Mouse (Mus musculus): Measurements from ENCODE around the gene A930002H24Rik. TPM values are rescaled to one million over a fixed set of nuclear protein-coding genes. Genes with fewer than 3 reads are reported as not detected.

A930002H24Rik gene
- polyA plus RNA-seq, 1 experiment from 2014 or later, result 5.4 TPM

GRCm38 (mm10) chr17:63826767-63827166 lies 36.8 kb downstream of the A930002H24Rik start:
- no peaks in the 10 kb centered on the region for H3K4me1 ChIP-seq (ENCODE audit: insufficient read depth, low read depth, low read length)
- TF ChIP-seq CTCF (IDR thresholded peaks at IDR 0.05) (no peak), EP300 (IDR thresholded peaks at IDR 0.05) (no peak)
- no peaks in the 10 kb centered on the region for H3K36me3 ChIP-seq (ENCODE audit: insufficient read depth, low read length)
- no peaks in the 10 kb centered on the region for H3K9me3 ChIP-seq (ENCODE audit: low read length)
- H3K27me3 ChIP-seq (replicated peaks; ENCODE audit: insufficient read depth, low read length), result no peaks in the 10 kb centered on the region
- 67% methylated on average over 7 of the region's 7 CpGs for WGBS
- no peak overlapping the region for H3K4me2 ChIP-seq (replicated peaks; ENCODE audit: low read depth, low read length)
- no peak overlapping the region for H3K27ac ChIP-seq (ENCODE audit: low read length)
- ATAC-seq (no peak), DNase-seq (ENCODE audit: low spot score) (no peak)
- no peak overlapping the region for H3K4me3 ChIP-seq (ENCODE audit: low read depth, low read length)
- H3K9ac ChIP-seq (replicated peaks; ENCODE audit: low read depth), result no peak overlapping the region

DNA sequence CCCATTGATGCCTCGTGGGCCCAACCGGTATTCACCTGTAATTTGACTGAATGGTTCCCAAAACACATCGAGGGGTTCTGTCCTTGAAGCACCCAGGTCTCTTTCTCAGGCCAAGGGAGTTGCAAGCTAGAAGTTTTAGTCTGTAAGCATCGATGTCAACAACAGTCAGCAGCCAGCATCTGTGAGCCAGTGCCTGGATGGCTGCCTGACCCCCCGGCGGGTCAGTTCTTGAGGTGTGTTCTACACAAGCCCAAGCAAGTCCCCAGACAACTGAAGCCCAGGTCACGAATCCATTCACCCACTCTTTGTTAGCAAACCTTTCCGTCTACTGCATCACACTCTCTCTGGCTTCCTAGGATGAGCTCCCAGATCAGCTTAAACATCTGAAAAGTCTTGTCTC lies 37.4 kb downstream of the A930002H24Rik start:
- Histone ChIP-seq H3K4me1 (ENCODE audit: insufficient read depth, low read depth, low read length) (no peaks in the 10 kb centered on the region), H3K36me3 (ENCODE audit: insufficient read depth, low read length) (no peaks in the 10 kb centered on the region), H3K4me2 (replicated peaks; ENCODE audit: low read depth, low read length) (no peak overlapping the region), H3K9ac (replicated peaks; ENCODE audit: low read depth) (no peak overlapping the region), H3K4me3 (ENCODE audit: low read depth, low read length) (no peak overlapping the region), H3K9me3 (ENCODE audit: low read length) (no peaks in the 10 kb centered on the region), H3K27ac (ENCODE audit: low read length) (no peak overlapping the region), H3K27me3 (replicated peaks; ENCODE audit: insufficient read depth, low read length) (no peaks in the 10 kb centered on the region)
- DNase-seq (ENCODE audit: low spot score), result no peak
- TF ChIP-seq CTCF (IDR thresholded peaks at IDR 0.05), result no peak
- TF ChIP-seq EP300 (IDR thresholded peaks at IDR 0.05), result no peak
- 82% methylated on average over 8 of the region's 8 CpGs for WGBS
- no peak for ATAC-seq

- no peak overlapping the region for H3K4me3 ChIP-seq (ENCODE audit: low read depth, low read length)
- 74% methylated on average over 4 of the region's 4 CpGs for WGBS
Measured at GRCm38 (mm10) chr17:63824141-63824540, 39.5 kb downstream of the A930002H24Rik start.

GRCm38 (mm10) chr17:63818444-63819027 lies 45.1 kb downstream of the A930002H24Rik start:
- no peak for ATAC-seq
- Histone ChIP-seq H3K4me3 (ENCODE audit: low read depth, low read length) (no peak overlapping the region), H3K9ac (replicated peaks; ENCODE audit: low read depth) (no peak overlapping the region), H3K4me1 (ENCODE audit: insufficient read depth, low read depth, low read length) (no peaks in the 10 kb centered on the region), H3K9me3 (ENCODE audit: low read length) (no peaks in the 10 kb centered on the region), H3K36me3 (ENCODE audit: insufficient read depth, low read length) (no peaks in the 10 kb centered on the region), H3K27me3 (replicated peaks; ENCODE audit: insufficient read depth, low read length) (no peaks in the 10 kb centered on the region), H3K27ac (ENCODE audit: low read length) (no peak overlapping the region), H3K4me2 (replicated peaks; ENCODE audit: low read depth, low read length) (no peak overlapping the region)
- DNase-seq (ENCODE audit: low spot score), result no peak
- WGBS, result 63% methylated on average over 10 of the region's 10 CpGs
- TF ChIP-seq EP300 (IDR thresholded peaks at IDR 0.05), result no peak
- no peak for TF ChIP-seq CTCF (IDR thresholded peaks at IDR 0.05)

More at GRCm38 (mm10) chr17:63824141-63824540, 39.5 kb downstream of the A930002H24Rik start:
- no peak for TF ChIP-seq EP300 (IDR thresholded peaks at IDR 0.05)
- TF ChIP-seq CTCF (IDR thresholded peaks at IDR 0.05), result no peak
- no peaks in the 10 kb centered on the region for H3K4me1 ChIP-seq (ENCODE audit: insufficient read depth, low read depth, low read length)
- H3K36me3 ChIP-seq (ENCODE audit: insufficient read depth, low read length), result no peaks in the 10 kb centered on the region
- H3K9me3 ChIP-seq (ENCODE audit: low read length), result no peaks in the 10 kb centered on the region
- no peak for DNase-seq (ENCODE audit: low spot score)
- no peak for ATAC-seq
- H3K4me2 ChIP-seq (replicated peaks; ENCODE audit: low read depth, low read length), result no peak overlapping the region
- H3K27me3 ChIP-seq (replicated peaks; ENCODE audit: insufficient read depth, low read length), result no peaks in the 10 kb centered on the region
- H3K27ac ChIP-seq (ENCODE audit: low read length), result no peak overlapping the region
- H3K9ac ChIP-seq (replicated peaks; ENCODE audit: low read depth), result no peak overlapping the region

- no peaks in the 10 kb centered on the region for H3K27me3 ChIP-seq (replicated peaks; ENCODE audit: insufficient read depth, low read length)
- DNase-seq (ENCODE audit: low spot score) (no peak), ATAC-seq (no peak)
- no peak overlapping the region for H3K4me2 ChIP-seq (replicated peaks; ENCODE audit: low read depth, low read length)
- no peaks in the 10 kb centered on the region for H3K9me3 ChIP-seq (ENCODE audit: low read length)
- no peaks in the 10 kb centered on the region for H3K36me3 ChIP-seq (ENCODE audit: insufficient read depth, low read length)
- no peak overlapping the region for H3K4me3 ChIP-seq (ENCODE audit: low read depth, low read length)
- H3K4me1 ChIP-seq (ENCODE audit: insufficient read depth, low read depth, low read length), result no peaks in the 10 kb centered on the region
- TF ChIP-seq EP300 (IDR thresholded peaks at IDR 0.05), result no peak
- TF ChIP-seq CTCF (IDR thresholded peaks at IDR 0.05), result no peak
- WGBS, result 82% methylated on average over 6 of the region's 6 CpGs
- H3K27ac ChIP-seq (ENCODE audit: low read length), result no peak overlapping the region
- no peak overlapping the region for H3K9ac ChIP-seq (replicated peaks; ENCODE audit: low read depth)
Measured at GRCm38 (mm10) chr17:63813552-63813951, 50.0 kb downstream of the A930002H24Rik start.

Other genes starting within 250 kb of the A930002H24Rik start
- gene Fer, start 729 bp downstream of the A930002H24Rik start, polyA plus RNA-seq (2015; fragmentation: Nextera tagmentation; extraction: Ambion mirVana), result 18.6 and 21.4 TPM in 2 replicates